Mouse (Mus musculus): ENCODE data around the gene Pigc.

DNA sequence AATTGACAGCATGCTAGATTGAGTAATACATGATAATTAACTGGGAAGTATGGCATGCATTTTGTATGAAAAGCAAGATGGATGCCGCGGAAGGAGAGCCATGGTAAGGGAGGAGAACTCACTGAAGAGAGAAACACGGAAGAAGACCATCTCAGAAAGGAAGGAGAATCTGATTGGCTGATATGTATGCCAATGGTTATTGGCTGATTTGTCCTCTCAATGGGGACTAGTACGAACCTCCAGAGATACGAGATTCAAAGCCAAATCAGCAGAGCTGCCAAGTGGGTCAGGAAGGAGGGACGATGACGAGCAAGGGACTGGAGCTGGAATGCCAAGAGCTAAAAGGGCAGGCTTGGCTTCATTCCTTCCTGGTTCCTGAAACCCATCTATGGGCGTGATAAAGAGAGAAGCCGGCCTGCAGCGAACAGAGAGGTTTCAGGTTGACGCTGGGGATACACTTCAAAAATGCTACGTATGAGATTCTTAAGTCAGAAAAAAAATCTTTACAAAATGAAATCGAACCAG is 43.6 kb upstream of the Pigc start:
- TF ChIP-seq CTCF (IDR thresholded peaks at IDR 0.05; ENCODE audit: low read depth, low read length), result no peak
- no peak for TF ChIP-seq POLR2A (IDR thresholded peaks at IDR 0.05; ENCODE audit: borderline replicate concordance, low read depth, low read length)
